Mouse (Mus musculus) kidney, embryonic 14.5 days (tissue): ENCODE results near the gene Gm17190. TPM values are rescaled to one million over a fixed set of nuclear protein-coding genes. Genes with fewer than 3 reads are reported as not detected.

Experiments used
- polyA plus RNA-seq: library from polyadenylated mRNA; unstranded; fragments of >200 nt; fragmentation: Nextera tagmentation; extraction: Ambion mirVana; gene quantifications from 2 replicates; pipeline ENCODE4 v1.2.1, GENCODE M21; 2014

The Gm17190 gene
- polyA plus RNA-seq, 1 experiment from 2014 or later, result not detected

Other genes with a start within 250 kb of the Gm17190 start
- 6.6 and 11.2 TPM in 2 replicates for gene Iqgap2, start 190.1 kb upstream of the Gm17190 start, polyA plus RNA-seq
- gene Gm20075, start 678 bp upstream of the Gm17190 start, polyA plus RNA-seq, result 33.9 and 40.6 TPM in 2 replicates
- gene Sv2c, start 50.5 kb downstream of the Gm17190 start, polyA plus RNA-seq, result 0.53 and 0.57 TPM in 2 replicates